Mouse (Mus musculus) cortical plate, adult 2 months (tissue): ENCODE measurements around the gene Umodl1.

Experiments used
- CTCF ChIP-seq: fragments of 200-500 bp; IDR thresholded peaks from 2 replicates; pipeline ENCODE4 v1.5.1; 2011; ENCODE audit warnings: mild to moderate bottlenecking, control low read depth, low read length; ENCODE audit not compliant: insufficient read depth; ENCODE audit errors: extremely low read depth
- POLR2A ChIP-seq: fragments of 200-500 bp; IDR thresholded peaks from 2 replicates; pipeline ENCODE4 v1.6.1; 2011; ENCODE audit warnings: mild to moderate bottlenecking, low read length, control low read depth; ENCODE audit not compliant: insufficient read depth; ENCODE audit errors: extremely low read depth

GRCm38 (mm10) chr17:31034674-31035356 is 80.4 kb downstream of the Umodl1 start:
- TF ChIP-seq CTCF (no peak), POLR2A (no peak)
